Mouse (Mus musculus) heart, adult 2 months (tissue): ENCODE data around the gene Ecm2.

ENCODE experiments used
- CTCF ChIP-seq: fragments of 200-600 bp; IDR thresholded peaks from 2 replicates; pipeline ENCODE4 v1.8.1; 2022; ENCODE audit warnings: antibody characterized with exemption, mild to moderate bottlenecking, moderate library complexity
- EP300 ChIP-seq: fragments of 200-500 bp; IDR thresholded peaks from 2 replicates; pipeline ENCODE4 v1.6.1; 2011; ENCODE audit warnings: low read depth, low read length, control low read depth; ENCODE audit not compliant: insufficient read depth
- POLR2A ChIP-seq: fragments of 200-500 bp; IDR thresholded peaks from 2 replicates; pipeline ENCODE4 v1.6.1; 2011; ENCODE audit warnings: mild to moderate bottlenecking, low read depth, low read length, control low read depth; ENCODE audit not compliant: insufficient read depth

DNA sequence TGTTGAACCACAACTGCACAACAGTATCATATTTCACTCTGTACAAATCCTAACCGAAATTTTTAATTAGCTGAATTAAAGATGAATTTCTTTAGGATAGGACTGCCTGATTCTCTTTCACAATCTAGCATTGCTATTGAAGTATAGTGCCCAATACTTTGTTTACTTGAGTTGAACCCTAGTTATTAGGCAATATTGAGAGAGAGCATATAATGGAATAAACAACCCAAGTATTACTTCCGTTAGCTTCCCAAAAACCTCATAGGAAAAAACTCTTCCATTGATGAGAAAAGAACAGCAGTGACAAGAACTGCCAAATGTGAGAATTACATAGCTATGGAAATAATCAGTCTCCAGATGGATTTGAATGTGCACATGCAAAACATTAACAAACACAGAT, 21.6 kb downstream of the Ecm2 start:
- TF ChIP-seq CTCF (no peak), POLR2A (no peak), EP300 (no peak)
